Mouse (Mus musculus): ENCODE measurements around the gene Dnah6.
A peak's percentile ranks its signal among the peaks of the same experiment; 100 is the strongest.

Gene Dnah6

GRCm38 (mm10) chr6:73228408-73228807 lies 7.0 kb upstream of the Dnah6 start:
- peak in 1 of 2 experiments; percentile 47 for DNase-seq (ENCODE audit: low spot score in 2 of 2)

GRCm38 (mm10) chr6:73227376-73228158 lies 6.1 kb upstream of the Dnah6 start:
- DNase-seq (ENCODE audit: low spot score in 2 of 2): peak in 1 of 2 experiments; percentile 41

- peak in 1 of 2 experiments; percentile 52 for DNase-seq (ENCODE audit: low spot score in 2 of 2)
Observed at GRCm38 (mm10) chr6:73222841-73223526, 1.5 kb upstream of the Dnah6 start.

- peak in 1 of 2 experiments; percentile 58 for DNase-seq (ENCODE audit: low spot score in 2 of 2)
Observed at GRCm38 (mm10) chr6:73221958-73222735, 696 bp upstream of the Dnah6 start.

- no peak for DNase-seq (ENCODE audit: low spot score in 2 of 2)
Observed at GRCm38 (mm10) chr6:73211602-73212001, 9.8 kb downstream of the Dnah6 start.

- DNase-seq (ENCODE audit: low spot score in 2 of 2): no peak
Observed at GRCm38 (mm10) chr6:73211036-73211435, 10.4 kb downstream of the Dnah6 start.

GRCm38 (mm10) chr6:73210445-73210972 lies 10.9 kb downstream of the Dnah6 start:
- no peak for DNase-seq (ENCODE audit: low spot score in 2 of 2)

GRCm38 (mm10) chr6:73209598-73209997 lies 11.9 kb downstream of the Dnah6 start:
- no peak for DNase-seq (ENCODE audit: low spot score in 2 of 2)

GRCm38 (mm10) chr6:73204937-73205336 lies 16.5 kb downstream of the Dnah6 start:
- no peak for DNase-seq (ENCODE audit: low spot score in 2 of 2)

- no peak for DNase-seq (ENCODE audit: low spot score in 2 of 2)
Observed at GRCm38 (mm10) chr6:73203724-73204123, 17.7 kb downstream of the Dnah6 start.

- DNase-seq (ENCODE audit: low spot score in 2 of 2): no peak
Observed at GRCm38 (mm10) chr6:73195291-73195690, 26.2 kb downstream of the Dnah6 start.

GRCm38 (mm10) chr6:73190756-73191155 lies 30.7 kb downstream of the Dnah6 start:
- no peak for DNase-seq (ENCODE audit: low spot score in 2 of 2)

- no peak for DNase-seq (ENCODE audit: low spot score in 2 of 2)
Observed at GRCm38 (mm10) chr6:73184276-73184675, 37.2 kb downstream of the Dnah6 start.

- DNase-seq (ENCODE audit: low spot score in 2 of 2): no peak
Observed at GRCm38 (mm10) chr6:73182987-73183386, 38.5 kb downstream of the Dnah6 start.

- no peak for DNase-seq (ENCODE audit: low spot score in 2 of 2)
Observed at GRCm38 (mm10) chr6:73182410-73182809, 39.0 kb downstream of the Dnah6 start.

- no peak for DNase-seq (ENCODE audit: low spot score in 2 of 2)
Observed at GRCm38 (mm10) chr6:73182006-73182405, 39.4 kb downstream of the Dnah6 start.

GRCm38 (mm10) chr6:73175156-73175555 lies 46.3 kb downstream of the Dnah6 start:
- DNase-seq (ENCODE audit: low spot score in 2 of 2): no peak

- DNase-seq (ENCODE audit: low spot score in 2 of 2): no peak
Observed at GRCm38 (mm10) chr6:73167230-73167629, 54.2 kb downstream of the Dnah6 start.

GRCm38 (mm10) chr6:73162958-73163357 lies 58.5 kb downstream of the Dnah6 start:
- no peak for DNase-seq (ENCODE audit: low spot score in 2 of 2)

GRCm38 (mm10) chr6:73161338-73161737 lies 60.1 kb downstream of the Dnah6 start:
- DNase-seq (ENCODE audit: low spot score in 2 of 2): no peak

- no peak for DNase-seq (ENCODE audit: low spot score in 2 of 2)
Observed at GRCm38 (mm10) chr6:73155455-73155854, 66.0 kb downstream of the Dnah6 start.

- DNase-seq (ENCODE audit: low spot score in 2 of 2): peak; percentile 65 to 89
Observed at GRCm38 (mm10) chr6:73153675-73154074, 67.8 kb downstream of the Dnah6 start.

All from spleen, postnatal 4 days (tissue).